Comparison of ENCODE assay signal across 8 mouse cellular contexts in genomic region chr13:63356558-63356957, GRCm38 (mm10).
DNase-seq lines count a peak whose midpoint lies in the region; ATAC-seq and TF ChIP-seq lines count a peak whose summit lies in the region.

No protein-coding gene starts in this region.

- H3K36me3 ChIP-seq in ES-E14 (ENCODE audit: control insufficient read depth, insufficient read depth, low read length, poor library complexity, severe bottlenecking), result no peaks in the 10 kb centered on the region
- no peaks in the 10 kb centered on the region for H3K36me3 ChIP-seq in liver, embryonic 13.5 days
- H3K36me3 ChIP-seq in neural tube, embryonic 14.5 days (ENCODE audit: control insufficient read depth, insufficient read depth, low read length), result no peaks in the 10 kb centered on the region

- peak; percentile 72 for DNase-seq in 416B (ENCODE audit: low read depth)
- peak; percentile 88 for DNase-seq in ES-E14 (ENCODE audit: low read depth, low spot score)
- peak; percentile 55 for DNase-seq in cerebellum, adult 11 months
- DNase-seq in forelimb bud, embryonic 11.5 days (ENCODE audit: low read depth, low spot score), result peak; percentile 76
- DNase-seq in kidney, adult 9 months, result peak; percentile 84
- peak; percentile 15 for DNase-seq in liver, embryonic 13.5 days
- DNase-seq in thymus, postnatal 36 days, result peak; percentile 14 to 29

- no peaks in the 10 kb centered on the region for H3K9me3 ChIP-seq in ES-E14 (ENCODE audit: control insufficient read depth, insufficient read depth, low read depth, low read length)
- no peaks in the 10 kb centered on the region for H3K9me3 ChIP-seq in liver, embryonic 13.5 days (replicated peaks)
- no peaks in the 10 kb centered on the region for H3K9me3 ChIP-seq in neural tube, embryonic 14.5 days (ENCODE audit: control insufficient read depth, low read length)

- in situ Hi-C loops in ES-E14 (cut with MboI; ENCODE audit: low sequenced_read_pairs in 2 of 2, unreplicated experiment in 2 of 2), result no loop called here

- WGBS in liver, embryonic 13.5 days (ENCODE audit: insufficient replicate concordance), result 23% methylated on average over 3 of the region's 3 CpGs
- WGBS in neural tube, embryonic 14.5 days, result 33% methylated on average over 3 of the region's 3 CpGs

- H3K4me2 ChIP-seq in liver, embryonic 13.5 days, result no peak overlapping the region
- no peak overlapping the region for H3K4me2 ChIP-seq in neural tube, embryonic 14.5 days (ENCODE audit: low read depth, low read length)

- peaks cover 8 to 17% of the 10 kb centered on the region in 2 experiments; a peak in 3 of 4 replicates for H3K4me1 ChIP-seq in ES-E14 (ENCODE audit: control insufficient read depth in 2 of 2, insufficient read depth in 2 of 2, low read length in 2 of 2, poor library complexity in 1 of 2)
- peaks cover 5% of the 10 kb centered on the region for H3K4me1 ChIP-seq in liver, embryonic 13.5 days (replicated peaks)
- no peaks in the 10 kb centered on the region for H3K4me1 ChIP-seq in neural tube, embryonic 14.5 days (ENCODE audit: control insufficient read depth, insufficient read depth, low read length)

- H3K27me3 ChIP-seq in liver, embryonic 13.5 days, result no peaks in the 10 kb centered on the region
- no peaks in the 10 kb centered on the region for H3K27me3 ChIP-seq in neural tube, embryonic 14.5 days (ENCODE audit: control insufficient read depth, insufficient read depth, low read length)

- H3K4me3 ChIP-seq in ES-E14 (ENCODE audit: insufficient read depth in 1 of 2, low read depth in 1 of 2, low read length in 2 of 2, poor library complexity in 1 of 2, severe bottlenecking in 1 of 2), result no peak overlapping the region; a peak in 1 of 4 replicates
- H3K4me3 ChIP-seq in liver, embryonic 13.5 days (replicated peaks), result no peak overlapping the region
- H3K4me3 ChIP-seq in neural tube, embryonic 14.5 days (ENCODE audit: low read depth, low read length), result no peak overlapping the region

- no peak for ATAC-seq in liver, embryonic 13.5 days (ENCODE audit: low read depth)
- peak; percentile 58; the same call in 1 of the 2 replicates for ATAC-seq in neural tube, embryonic 14.5 days (ENCODE audit: low read depth)

- H3K27ac ChIP-seq in ES-E14 (ENCODE audit: insufficient read depth, low read depth, low read length, poor library complexity, severe bottlenecking), result no peak overlapping the region
- no peak overlapping the region for H3K27ac ChIP-seq in liver, embryonic 13.5 days
- no peak overlapping the region for H3K27ac ChIP-seq in neural tube, embryonic 14.5 days (ENCODE audit: low read depth, low read length)

- no peak overlapping the region for H3K9ac ChIP-seq in ES-E14 (ENCODE audit: insufficient read depth, low read depth, low read length, poor library complexity, severe bottlenecking)
- no peak overlapping the region for H3K9ac ChIP-seq in liver, embryonic 13.5 days
- H3K9ac ChIP-seq in neural tube, embryonic 14.5 days (replicated peaks; ENCODE audit: low read depth, low read length), result no peak overlapping the region

TF ChIP-seq in ES-E14, 5 proteins besides CTCF, POLR2A, EP300 and RAD21:
- TF ChIP-seq CHD2 (IDR thresholded peaks at IDR 0.05; ENCODE audit: low read depth, low read length), result no peak
- no peak for TF ChIP-seq HCFC1 (IDR thresholded peaks at IDR 0.05; ENCODE audit: borderline replicate concordance, insufficient read depth, low read length)
- no peak for TF ChIP-seq ZNF384 (IDR thresholded peaks at IDR 0.05; ENCODE audit: low read depth, low read length)
- no peak for TF ChIP-seq MAFK (IDR thresholded peaks at IDR 0.05; ENCODE audit: insufficient read depth, low read depth, low read length)
- peak; percentile 60; the same call in 1 of the 2 replicates for TF ChIP-seq ZC3H11A (IDR thresholded peaks at IDR 0.05; ENCODE audit: borderline replicate concordance, low read depth, low read length)

Comparison
In these comparisons a context has a peak if more than half of its experiments do, and no peak if none do; other contexts are left out.
1. DNase-seq: peak in every context shown above with its lines; median percentile 88 in ES-E14; 84 in kidney, adult 9 months; 76 in forelimb bud, embryonic 11.5 days; 72 in 416B; 55 in cerebellum, adult 11 months; 22 in thymus, postnatal 36 days; 15 in liver, embryonic 13.5 days.